Mouse (Mus musculus): Measurements from ENCODE around the gene Gm17693. TPM values are rescaled to one million over a fixed set of nuclear protein-coding genes. Genes with fewer than 3 reads are reported as not detected.
"Not testable (repeated sequence)": the region's sequence is repeated elsewhere in the genome, so short reads cannot be mapped to it uniquely, and the experiment has no call there.

Gene Gm17693
- polyA plus RNA-seq (2011; ENCODE audit: insufficient read depth, insufficient read length, low replicate concordance, missing spikeins), result not detected in 2 replicates

- H3K4me1 ChIP-seq (ENCODE audit: control insufficient read depth, insufficient read depth, low read length); H3K27ac ChIP-seq (ENCODE audit: control insufficient read depth, insufficient read depth, low read depth, low read length, poor library complexity): not testable (repeated sequence)
- WGBS, result no CpG with 5 or more reads among the region's 4 CpGs
These were observed at the start of gene Gm17693 for GRCm38 (mm10) chrX:125705144-125705543. TSS of gene Gm17693 (plus strand) at chrX:125705444.

More at GRCm38 (mm10) chrX:125705144-125705543, at the start of gene Gm17693:
- H3K4me3 ChIP-seq (replicated peaks; ENCODE audit: control insufficient read depth, low read depth, low read length), result not testable (repeated sequence)

Measured in bone marrow, adult 2 months (tissue).